Mouse (Mus musculus): ENCODE results near the gene Rpf2. TPM values are rescaled to one million over a fixed set of nuclear protein-coding genes. Genes with fewer than 3 reads are reported as not detected.

Gene Rpf2
- polyA plus RNA-seq (2015; fragmentation: Nextera tagmentation; extraction: Ambion mirVana): 35.5 and 36.4 TPM in 2 replicates

DNA sequence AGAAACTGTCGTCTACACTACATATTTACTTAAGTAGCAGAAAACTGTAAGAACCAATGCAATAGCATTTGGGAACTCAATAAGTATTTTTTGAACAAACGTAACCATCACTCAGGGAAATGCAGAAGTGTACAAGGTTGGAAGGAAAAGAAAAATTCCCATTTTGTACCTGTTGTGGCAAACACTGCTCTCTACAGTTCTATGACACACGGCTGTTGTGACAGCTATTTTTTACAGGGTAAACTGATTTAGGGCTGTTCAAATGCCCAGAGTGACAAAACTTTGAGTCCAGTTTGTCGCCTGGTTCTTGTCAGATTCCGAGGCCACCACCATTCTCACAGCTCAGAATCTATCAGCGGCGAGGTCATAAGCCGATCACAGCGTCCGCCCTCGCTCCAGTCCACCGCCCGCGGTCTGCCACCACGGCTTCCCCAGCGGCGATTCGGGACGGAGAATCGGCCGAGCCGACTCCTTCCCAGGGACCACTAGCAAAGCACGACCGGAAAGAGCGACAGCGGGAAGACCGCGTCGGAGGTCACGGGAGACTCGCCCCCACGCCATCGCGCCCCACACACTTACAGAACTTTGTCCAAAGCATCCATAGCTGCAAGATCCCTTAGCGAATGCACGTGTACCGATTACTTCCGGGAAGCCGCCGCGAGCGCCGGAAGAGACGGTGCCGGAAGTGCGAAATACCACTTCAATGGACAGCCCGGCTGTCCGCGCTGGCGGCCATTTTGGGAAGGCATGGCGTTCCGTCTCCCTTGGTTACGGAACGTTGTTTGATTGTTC is at the start of gene Rpf2:
Rpf2 (minus strand) TSS at position 663 of the 792 bp plus-strand sequence.
- Histone ChIP-seq H3K4me3 (peak within 1 kb of the TSS; percentile 80), H3K27me3 (no peaks in the 10 kb centered on the region), H3K9me3 (replicated peaks) (no peaks in the 10 kb centered on the region), H3K4me2 (peak within 1 kb of the TSS; percentile 79), H3K27ac (peak within 1 kb of the TSS; percentile 74), H3K4me1 (replicated peaks) (no peaks in the 10 kb centered on the region), H3K36me3 (peaks cover 43% of the 10 kb centered on the region), H3K9ac (peak within 1 kb of the TSS; percentile 66)
- under 1% methylated on average over 54 of the region's 54 CpGs for WGBS
- ATAC-seq (replicated peaks; ENCODE audit: insufficient number of reproducible peaks, insufficient read depth, low FRiP score, low read depth): peak; percentile 84

DNA sequence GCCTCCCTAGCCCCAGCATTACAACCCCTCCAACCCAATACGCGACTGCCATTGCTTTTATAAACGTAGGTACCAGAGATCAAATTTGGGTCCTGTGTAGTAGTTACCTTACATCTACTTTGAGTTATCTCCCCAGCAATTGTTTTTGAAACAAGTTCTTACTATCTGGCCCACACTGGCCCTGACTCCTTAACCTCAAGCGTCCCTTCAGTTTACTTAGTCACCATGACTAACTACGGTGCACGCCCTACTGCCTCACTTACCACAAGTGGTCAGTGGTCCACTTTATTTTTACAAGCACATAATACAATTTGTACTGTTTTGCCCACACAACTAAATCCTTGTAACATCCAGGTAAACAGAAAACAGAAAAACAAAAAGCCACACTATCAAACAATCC is 45.8 kb upstream of the Rpf2 start:
- Histone ChIP-seq H3K27ac (no peak overlapping the region), H3K9me3 (replicated peaks) (no peaks in the 10 kb centered on the region), H3K4me2 (no peak overlapping the region), H3K4me1 (replicated peaks) (peaks cover 8% of the 10 kb centered on the region), H3K4me3 (no peak overlapping the region), H3K36me3 (peaks cover 33% of the 10 kb centered on the region), H3K9ac (no peak overlapping the region), H3K27me3 (no peaks in the 10 kb centered on the region)
- ATAC-seq (replicated peaks; ENCODE audit: insufficient number of reproducible peaks, insufficient read depth, low FRiP score, low read depth): no peak
- WGBS: 93% methylated on average over 6 of the region's 6 CpGs

DNA sequence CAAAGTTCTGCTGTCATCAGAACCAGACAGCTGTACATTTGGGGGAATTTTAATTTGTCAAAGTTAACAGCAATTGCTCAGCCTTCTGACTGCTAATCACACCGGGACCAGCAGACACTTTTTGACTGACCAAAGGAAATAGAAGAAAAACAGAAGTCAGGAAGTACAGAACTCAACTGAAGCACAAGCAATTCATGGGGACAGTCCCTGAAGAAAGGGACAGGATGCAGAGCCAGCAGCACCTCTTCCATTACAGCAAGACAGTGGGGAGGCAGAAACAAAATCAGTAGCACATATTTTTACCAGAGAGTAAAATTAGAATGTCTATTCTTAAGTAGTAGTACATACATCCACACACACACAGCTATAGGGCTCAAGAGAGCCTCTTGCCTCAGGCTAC is 39.9 kb upstream of the Rpf2 start:
- no peaks in the 10 kb centered on the region for H3K4me1 ChIP-seq (replicated peaks)

GRCm38 (mm10) chr10:40285571-40285970 is 38.7 kb upstream of the Rpf2 start:
- 94% methylated on average over 1 of the region's 1 CpGs for WGBS
- H3K4me3 ChIP-seq: no peak overlapping the region
- no peak overlapping the region for H3K4me2 ChIP-seq
- no peaks in the 10 kb centered on the region for H3K27me3 ChIP-seq
- H3K4me1 ChIP-seq (replicated peaks): no peaks in the 10 kb centered on the region
- no peak for ATAC-seq (replicated peaks; ENCODE audit: insufficient number of reproducible peaks, insufficient read depth, low FRiP score, low read depth)
- H3K27ac ChIP-seq: no peak overlapping the region
- no peaks in the 10 kb centered on the region for H3K9me3 ChIP-seq (replicated peaks)
- H3K36me3 ChIP-seq: peaks cover 21% of the 10 kb centered on the region
- no peak overlapping the region for H3K9ac ChIP-seq

More for the DNA sequence above, 39.9 kb upstream of the Rpf2 start:
- ATAC-seq (replicated peaks; ENCODE audit: insufficient number of reproducible peaks, insufficient read depth, low FRiP score, low read depth): no peak
- Histone ChIP-seq H3K9me3 (replicated peaks) (no peaks in the 10 kb centered on the region), H3K4me2 (no peak overlapping the region), H3K4me3 (no peak overlapping the region), H3K36me3 (peaks cover 32% of the 10 kb centered on the region), H3K27me3 (no peaks in the 10 kb centered on the region), H3K27ac (no peak overlapping the region), H3K9ac (no peak overlapping the region)
- WGBS: 59% methylated on average over 1 of the region's 1 CpGs

DNA sequence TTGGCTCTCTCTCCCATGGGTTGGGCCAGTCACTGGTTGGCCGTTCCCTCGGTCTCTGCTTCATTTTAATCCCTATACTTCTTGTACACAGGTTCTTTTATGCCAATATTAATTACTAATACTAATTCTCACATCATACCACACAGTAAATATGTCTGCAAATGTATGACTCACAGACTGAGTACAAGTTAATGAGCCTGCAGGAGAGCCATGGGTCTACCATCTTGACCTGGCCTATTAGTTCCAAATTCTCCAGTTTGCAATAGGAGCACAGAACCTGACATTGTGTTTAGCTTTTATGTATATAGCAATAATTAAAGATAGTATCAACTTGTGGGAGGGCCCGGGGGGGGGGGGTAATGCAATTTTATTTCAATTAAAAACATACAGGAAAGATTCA is 38.2 kb upstream of the Rpf2 start:
- H3K4me2 ChIP-seq: no peak overlapping the region
- H3K27ac ChIP-seq: no peak overlapping the region
- H3K27me3 ChIP-seq: no peaks in the 10 kb centered on the region
- no peak for ATAC-seq (replicated peaks; ENCODE audit: insufficient number of reproducible peaks, insufficient read depth, low FRiP score, low read depth)
- no peaks in the 10 kb centered on the region for H3K9me3 ChIP-seq (replicated peaks)
- 94% methylated on average over 3 of the region's 3 CpGs for WGBS
- no peak overlapping the region for H3K9ac ChIP-seq
- no peaks in the 10 kb centered on the region for H3K4me1 ChIP-seq (replicated peaks)
- H3K36me3 ChIP-seq: peaks cover 18% of the 10 kb centered on the region
- H3K4me3 ChIP-seq: no peak overlapping the region

- no peak for ATAC-seq (replicated peaks; ENCODE audit: insufficient number of reproducible peaks, insufficient read depth, low FRiP score, low read depth)
- Histone ChIP-seq H3K27me3 (no peaks in the 10 kb centered on the region), H3K27ac (no peak overlapping the region), H3K4me2 (no peak overlapping the region), H3K36me3 (peaks cover 14% of the 10 kb centered on the region; the same call in 1 of the 2 replicates), H3K9ac (no peak overlapping the region), H3K4me3 (no peak overlapping the region), H3K4me1 (replicated peaks) (no peaks in the 10 kb centered on the region), H3K9me3 (replicated peaks) (no peaks in the 10 kb centered on the region)
- 83% methylated on average over 10 of the region's 10 CpGs for WGBS
Observed at GRCm38 (mm10) chr10:40284179-40284831, 37.5 kb upstream of the Rpf2 start.

GRCm38 (mm10) chr10:40283636-40284035 is 36.8 kb upstream of the Rpf2 start:
- Histone ChIP-seq H3K4me1 (replicated peaks) (no peaks in the 10 kb centered on the region), H3K9me3 (replicated peaks) (no peaks in the 10 kb centered on the region), H3K27ac (no peak overlapping the region), H3K9ac (no peak overlapping the region), H3K36me3 (peaks cover 14% of the 10 kb centered on the region; the same call in 1 of the 2 replicates), H3K4me2 (no peak overlapping the region), H3K27me3 (no peaks in the 10 kb centered on the region), H3K4me3 (no peak overlapping the region)
- no peak for ATAC-seq (replicated peaks; ENCODE audit: insufficient number of reproducible peaks, insufficient read depth, low FRiP score, low read depth)
- WGBS: 95% methylated on average over 9 of the region's 9 CpGs

GRCm38 (mm10) chr10:40281565-40281964 is 34.7 kb upstream of the Rpf2 start:
- WGBS: 90% methylated on average over 2 of the region's 2 CpGs
- no peak overlapping the region for H3K4me2 ChIP-seq
- H3K27ac ChIP-seq: no peak overlapping the region
- H3K4me1 ChIP-seq (replicated peaks): no peaks in the 10 kb centered on the region
- H3K36me3 ChIP-seq: peaks cover 9% of the 10 kb centered on the region; the same call in 1 of the 2 replicates
- H3K9me3 ChIP-seq (replicated peaks): no peaks in the 10 kb centered on the region
- no peak for ATAC-seq (replicated peaks; ENCODE audit: insufficient number of reproducible peaks, insufficient read depth, low FRiP score, low read depth)
- no peak overlapping the region for H3K9ac ChIP-seq
- H3K4me3 ChIP-seq: no peak overlapping the region
- H3K27me3 ChIP-seq: no peaks in the 10 kb centered on the region

DNA sequence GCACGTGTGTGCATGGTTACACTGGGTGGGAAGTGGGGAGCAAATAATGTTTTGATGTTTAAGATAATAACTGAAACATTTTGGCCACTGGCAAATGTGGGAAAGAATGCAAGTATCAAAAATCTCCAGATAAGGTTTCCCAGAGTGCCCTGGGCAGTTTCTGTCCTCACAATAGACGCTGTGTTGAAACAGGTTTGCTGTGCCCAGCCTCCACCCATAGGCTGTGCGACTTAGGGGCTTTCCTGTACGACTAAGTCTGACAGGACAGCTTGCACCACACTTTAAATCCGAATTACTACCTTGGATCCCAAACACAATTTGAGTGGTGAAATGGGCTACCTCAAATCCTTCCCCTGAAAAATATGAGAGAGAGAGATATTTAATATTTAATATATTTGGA is 31.5 kb upstream of the Rpf2 start:
- H3K4me2 ChIP-seq: no peak overlapping the region
- H3K9me3 ChIP-seq (replicated peaks): no peaks in the 10 kb centered on the region
- no peaks in the 10 kb centered on the region for H3K36me3 ChIP-seq
- 51% methylated on average over 5 of the region's 5 CpGs for WGBS
- H3K9ac ChIP-seq: no peak overlapping the region
- H3K27me3 ChIP-seq: no peaks in the 10 kb centered on the region
- no peak for ATAC-seq (replicated peaks; ENCODE audit: insufficient number of reproducible peaks, insufficient read depth, low FRiP score, low read depth)
- H3K27ac ChIP-seq: no peak overlapping the region
- H3K4me1 ChIP-seq (replicated peaks): 0 out of 2 replicates have a peak, but pooled peaks cover 3% of the 10 kb centered on the region
- H3K4me3 ChIP-seq: no peak overlapping the region

DNA sequence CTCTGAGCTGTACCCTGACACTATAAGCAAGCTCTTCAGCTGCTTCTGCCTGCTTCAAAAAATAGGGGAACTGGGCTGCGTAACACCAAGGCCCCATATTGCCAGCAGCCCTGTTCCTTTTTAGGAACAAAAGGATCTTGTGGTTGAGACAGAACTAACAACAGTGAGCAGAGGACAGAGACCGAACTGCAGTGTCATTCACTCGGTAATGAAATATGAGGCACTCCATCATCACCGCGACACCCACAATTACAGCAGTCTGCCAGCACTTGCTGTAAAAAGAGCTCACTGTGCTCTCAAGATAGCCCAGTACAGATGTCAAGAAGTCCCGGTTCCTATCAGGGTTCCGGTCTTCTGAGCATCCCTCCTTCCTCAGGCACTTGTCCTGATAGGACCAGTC is 29.2 kb upstream of the Rpf2 start:
- no peaks in the 10 kb centered on the region for H3K27me3 ChIP-seq
- H3K36me3 ChIP-seq: no peaks in the 10 kb centered on the region
- 46% methylated on average over 7 of the region's 7 CpGs for WGBS
- H3K4me1 ChIP-seq (replicated peaks): 0 out of 2 replicates have a peak, but pooled peaks cover 3% of the 10 kb centered on the region
- no peak overlapping the region for H3K9ac ChIP-seq
- no peak overlapping the region for H3K27ac ChIP-seq
- no peaks in the 10 kb centered on the region for H3K9me3 ChIP-seq (replicated peaks)
- no peak overlapping the region for H3K4me3 ChIP-seq
- H3K4me2 ChIP-seq: no peak overlapping the region
- no peak for ATAC-seq (replicated peaks; ENCODE audit: insufficient number of reproducible peaks, insufficient read depth, low FRiP score, low read depth)

DNA sequence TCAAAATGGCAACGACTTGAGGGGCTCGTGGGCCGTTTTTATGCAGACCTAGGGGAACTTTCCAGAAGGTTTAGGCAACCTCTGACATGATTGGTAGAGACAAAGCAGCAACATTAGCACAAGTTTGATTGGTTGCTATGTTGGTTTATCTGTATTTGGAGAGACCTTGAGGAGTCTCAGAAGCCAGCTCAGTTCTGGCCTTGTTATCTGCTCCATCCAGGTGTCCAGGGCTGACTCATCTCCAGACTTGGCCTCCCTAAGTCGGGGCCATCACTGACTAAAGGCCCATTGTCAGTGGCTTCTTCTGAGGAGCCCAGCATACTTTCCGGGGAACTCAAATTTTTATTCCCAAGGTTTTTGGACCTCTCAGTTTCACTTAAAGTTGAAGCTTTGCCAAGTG is 27.1 kb upstream of the Rpf2 start:
- H3K27me3 ChIP-seq: no peaks in the 10 kb centered on the region
- WGBS: 81% methylated on average over 5 of the region's 5 CpGs
- no peak overlapping the region for H3K4me2 ChIP-seq
- H3K4me1 ChIP-seq (replicated peaks): 0 out of 2 replicates have a peak, but pooled peaks cover 3% of the 10 kb centered on the region
- H3K4me3 ChIP-seq: no peak overlapping the region
- no peaks in the 10 kb centered on the region for H3K9me3 ChIP-seq (replicated peaks)
- no peak overlapping the region for H3K9ac ChIP-seq
- H3K27ac ChIP-seq: no peak overlapping the region
- ATAC-seq (replicated peaks; ENCODE audit: insufficient number of reproducible peaks, insufficient read depth, low FRiP score, low read depth): no peak
- H3K36me3 ChIP-seq: no peaks in the 10 kb centered on the region

Measured in heart, embryonic 15.5 days (tissue).